Mouse (Mus musculus): ENCODE data around the gene Fbxw15. TPM values are rescaled to one million over a fixed set of nuclear protein-coding genes. Genes with fewer than 3 reads are reported as not detected.

Fbxw15 gene
- polyA plus RNA-seq, 1 experiment from 2014 or later = not detected

GRCm38 (mm10) chr9:109523385-109524064, 44.5 kb downstream of the Fbxw15 start:
- WGBS = 90% methylated on average over 5 of the region's 5 CpGs
- Histone ChIP-seq H3K4me2 (ENCODE audit: low read depth, severe bottlenecking) (no peak overlapping the region), H3K4me3 (ENCODE audit: low read depth, low read length) (no peak overlapping the region), H3K4me1 (ENCODE audit: control insufficient read depth, insufficient read depth, low read length) (no peaks in the 10 kb centered on the region), H3K9ac (ENCODE audit: low read length) (no peak overlapping the region), H3K27me3 (ENCODE audit: control insufficient read depth, insufficient read depth, low read length) (no peaks in the 10 kb centered on the region), H3K9me3 (ENCODE audit: control insufficient read depth, low read length) (no peaks in the 10 kb centered on the region), H3K27ac (replicated peaks; ENCODE audit: low read depth, low read length) (no peak overlapping the region), H3K36me3 (ENCODE audit: control insufficient read depth, insufficient read depth, low read length) (no peaks in the 10 kb centered on the region)
- ATAC-seq (ENCODE audit: insufficient number of reproducible peaks, low FRiP score, low TSS enrichment, low read depth) (no peak), DNase-seq (ENCODE audit: low spot score) (no peak)

Other genes with a start within 250 kb of the Fbxw15 start
- gene Fbxw28, start 228.6 kb downstream of the Fbxw15 start, polyA plus RNA-seq (2014; fragmentation: Nextera tagmentation; extraction: Ambion mirVana) = not detected in 2 replicates
- gene Fbxw22, start 164.0 kb downstream of the Fbxw15 start, polyA plus RNA-seq (2014; fragmentation: Nextera tagmentation; extraction: Ambion mirVana) = not detected in 2 replicates
- gene Fbxw16, start 119.1 kb downstream of the Fbxw15 start, polyA plus RNA-seq (2014; fragmentation: Nextera tagmentation; extraction: Ambion mirVana) = not detected in 2 replicates
- gene Fbxw19, start 72.4 kb downstream of the Fbxw15 start, polyA plus RNA-seq (2014; fragmentation: Nextera tagmentation; extraction: Ambion mirVana) = not detected in 2 replicates
- not detected in 2 replicates for gene Fbxw24, start 57.8 kb upstream of the Fbxw15 start, polyA plus RNA-seq (2014; fragmentation: Nextera tagmentation; extraction: Ambion mirVana)
- gene Fbxw25, start 96.4 kb upstream of the Fbxw15 start, polyA plus RNA-seq (2014; fragmentation: Nextera tagmentation; extraction: Ambion mirVana) = not detected in 2 replicates
- not detected in 2 replicates for gene Fbxw18, start 134.4 kb upstream of the Fbxw15 start, polyA plus RNA-seq (2014; fragmentation: Nextera tagmentation; extraction: Ambion mirVana)
- gene Fbxw26, start 177.8 kb upstream of the Fbxw15 start, polyA plus RNA-seq (2014; fragmentation: Nextera tagmentation; extraction: Ambion mirVana) = not detected in 2 replicates
- not detected in 2 replicates for gene Fbxw27, start 222.4 kb upstream of the Fbxw15 start, polyA plus RNA-seq (2014; fragmentation: Nextera tagmentation; extraction: Ambion mirVana)
- not detected in 2 replicates for gene Spink8, start 244.0 kb upstream of the Fbxw15 start, polyA plus RNA-seq (2014; fragmentation: Nextera tagmentation; extraction: Ambion mirVana)

Data from limb, embryonic 11.5 days (tissue).